Mouse (Mus musculus): ENCODE data around the gene Hax1.

DNA sequence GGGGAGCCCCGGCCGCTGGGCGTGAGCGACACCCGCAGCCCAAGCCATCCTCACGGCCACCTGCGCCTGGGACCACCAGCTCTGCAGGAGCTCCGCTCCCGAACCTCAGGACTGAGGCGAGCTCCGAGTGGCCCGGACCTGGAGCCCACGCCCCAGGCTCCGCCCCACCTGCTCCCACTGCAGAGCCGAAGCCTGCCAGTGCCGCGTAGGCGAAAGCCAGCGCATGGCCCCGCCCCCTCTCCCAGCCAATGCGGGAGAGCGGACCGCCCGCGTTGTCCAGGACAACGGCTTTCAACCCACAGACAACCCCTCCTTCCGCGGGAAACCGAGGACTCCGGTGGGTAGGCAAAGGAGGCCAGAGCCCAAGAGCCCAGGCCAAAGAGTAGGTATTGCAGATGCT is 38.1 kb downstream of the Hax1 start:
- TF ChIP-seq CTCF (IDR thresholded peaks at IDR 0.05; ENCODE audit: control insufficient read depth, insufficient read depth, insufficient read length) (no peak), USF1 (IDR thresholded peaks at IDR 0.05; ENCODE audit: low read depth) (no peak), CEBPB (IDR thresholded peaks at IDR 0.05; ENCODE audit: low read depth) (no peak), MYOD1 (IDR thresholded peaks at IDR 0.05; ENCODE audit: control insufficient read depth, insufficient read length, low read depth) (no peak)

Measured in C2C12 (cell line).